Mouse (Mus musculus): ENCODE measurements around the gene Zbtb20.

Zbtb20 gene

DNA sequence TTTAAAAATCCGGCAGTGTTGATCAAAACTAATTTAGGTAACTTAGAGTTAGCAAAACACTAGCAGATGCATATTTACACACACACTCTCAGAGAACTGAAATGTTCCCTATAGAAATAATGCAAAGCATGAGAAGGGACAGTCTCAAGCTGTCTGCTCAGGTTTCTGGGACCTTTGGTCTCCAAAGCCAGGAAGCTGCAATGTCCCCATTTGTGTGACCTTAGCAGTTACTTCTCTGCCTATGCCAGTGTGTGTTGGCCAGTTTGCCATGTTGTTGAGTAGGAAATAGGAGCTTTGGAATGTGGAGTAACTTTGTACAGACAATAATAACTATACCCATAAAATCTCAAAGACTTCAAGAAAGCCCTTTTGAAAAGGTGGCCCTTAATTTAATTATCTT is 602.7 kb downstream of the Zbtb20 start:
- no peak for DNase-seq (ENCODE audit: low read depth, low spot score)

DNA sequence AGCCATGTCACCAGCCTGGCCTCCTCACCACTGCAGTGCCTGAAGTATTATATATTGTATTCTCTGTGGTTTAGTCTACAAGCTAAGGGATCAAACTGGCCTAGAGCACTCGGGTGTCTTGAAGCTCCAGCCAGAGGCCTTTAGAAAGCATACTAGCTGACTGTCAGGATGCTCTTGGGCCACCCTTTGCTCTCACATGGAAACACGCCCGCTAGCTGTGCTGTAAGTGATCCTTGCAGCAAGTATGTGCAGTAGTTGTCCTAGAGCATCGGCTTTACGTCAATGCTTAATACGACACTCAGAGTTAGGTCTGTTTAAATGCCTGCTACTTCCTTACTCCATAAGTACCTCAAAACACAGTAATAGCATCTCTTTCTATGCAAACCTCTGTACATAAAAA is 604.9 kb downstream of the Zbtb20 start:
- no peak for DNase-seq (ENCODE audit: low read depth, low spot score)

DNA sequence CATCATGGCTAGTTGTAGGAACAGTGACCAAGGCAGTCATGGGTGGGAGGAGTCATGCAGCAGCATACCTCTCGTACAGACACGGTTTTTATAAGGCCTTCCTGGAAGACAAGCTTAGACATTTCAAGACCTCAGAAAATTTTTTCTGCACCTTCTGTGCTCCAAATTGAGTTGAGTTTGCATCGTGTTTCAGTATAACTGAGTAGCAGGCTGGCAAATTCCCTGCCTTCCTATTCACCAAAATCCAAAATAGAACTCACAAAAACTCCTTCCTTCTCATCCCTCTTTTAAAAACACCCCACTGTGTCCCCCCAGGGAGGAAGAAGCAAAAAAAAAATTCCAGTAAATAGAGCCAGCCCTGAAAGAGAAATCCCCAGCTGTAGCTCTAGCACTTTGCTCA is 606.4 kb downstream of the Zbtb20 start:
- no peak for DNase-seq (ENCODE audit: low read depth, low spot score)

DNA sequence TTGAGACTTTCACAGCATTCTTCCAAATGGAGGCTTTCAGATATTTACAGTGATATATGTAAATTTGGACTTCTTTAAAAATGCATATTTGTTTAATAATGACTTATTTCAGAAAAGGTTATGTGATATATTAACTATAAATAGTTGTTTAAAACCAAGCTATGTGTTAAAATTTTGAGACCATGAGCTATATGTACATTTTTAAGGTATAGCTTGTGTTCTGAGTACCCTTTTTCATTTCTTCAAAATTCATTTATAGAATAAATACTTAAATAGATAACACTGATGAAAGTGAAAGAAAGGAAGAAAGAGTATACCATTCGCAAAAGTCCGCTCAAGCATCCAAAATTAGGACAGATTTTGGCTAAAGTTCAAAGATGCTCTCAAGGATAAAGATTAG is 607.1 kb downstream of the Zbtb20 start:
- DNase-seq (ENCODE audit: low read depth, low spot score) = no peak

DNA sequence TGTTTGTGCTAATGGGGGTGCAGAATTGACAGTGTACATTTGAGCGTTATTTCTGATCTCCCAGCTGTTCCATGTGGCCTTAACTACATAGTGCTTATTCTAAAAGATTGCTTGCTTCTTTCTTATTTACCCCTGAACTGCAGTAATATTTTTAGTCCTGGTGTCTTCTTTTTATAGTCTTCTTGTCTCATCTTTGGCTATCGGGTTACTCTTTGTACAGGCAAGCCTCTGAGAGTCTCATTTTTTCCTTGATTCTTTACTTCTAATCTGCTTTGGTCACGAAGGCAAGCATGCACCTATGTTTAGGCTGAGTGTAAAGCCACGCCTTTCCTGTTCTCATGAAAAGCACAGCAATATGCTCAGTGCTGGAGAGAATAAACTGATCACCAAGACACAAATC is 608.7 kb downstream of the Zbtb20 start:
- DNase-seq (ENCODE audit: low read depth, low spot score) = no peak

DNA sequence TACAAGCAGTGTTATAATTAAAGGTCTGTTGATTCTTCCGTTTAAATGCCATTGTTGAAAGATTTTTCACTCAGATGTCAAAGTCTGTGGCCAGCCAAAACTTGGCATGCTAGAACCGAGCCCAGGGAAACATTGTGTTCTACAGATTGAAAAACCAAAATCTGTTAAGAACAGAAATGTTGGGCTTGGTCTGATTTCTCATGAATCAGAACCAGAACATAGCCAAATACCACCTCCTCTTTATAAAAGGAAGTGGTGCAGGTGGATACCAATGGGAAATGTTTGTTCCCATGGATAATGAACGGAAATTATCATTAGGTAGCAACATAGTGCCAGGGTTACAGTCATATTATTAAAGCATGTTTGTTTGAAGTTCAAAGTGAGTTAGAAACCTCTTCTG is 613.7 kb downstream of the Zbtb20 start:
- DNase-seq (ENCODE audit: low read depth, low spot score) = no peak

DNA sequence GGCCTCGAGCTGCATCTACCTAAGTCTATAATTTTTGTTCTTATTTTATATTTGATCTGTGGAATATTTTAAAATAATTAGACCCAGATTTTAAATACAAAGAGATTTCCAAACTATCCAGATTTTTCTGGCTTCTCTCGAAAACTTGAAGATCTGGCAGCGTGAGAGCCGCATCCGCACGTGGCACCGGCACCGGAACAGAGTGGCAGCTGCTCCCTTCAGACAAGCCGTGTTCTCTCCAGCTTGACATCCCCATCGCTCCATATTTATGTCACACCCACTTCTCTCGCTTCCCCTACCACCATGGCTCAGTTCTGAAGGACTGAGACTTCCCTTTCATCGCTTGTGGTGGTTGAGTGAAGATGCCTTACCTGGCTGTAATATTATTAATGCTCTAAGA is 614.3 kb downstream of the Zbtb20 start:
- DNase-seq (ENCODE audit: low read depth, low spot score) = no peak

DNA sequence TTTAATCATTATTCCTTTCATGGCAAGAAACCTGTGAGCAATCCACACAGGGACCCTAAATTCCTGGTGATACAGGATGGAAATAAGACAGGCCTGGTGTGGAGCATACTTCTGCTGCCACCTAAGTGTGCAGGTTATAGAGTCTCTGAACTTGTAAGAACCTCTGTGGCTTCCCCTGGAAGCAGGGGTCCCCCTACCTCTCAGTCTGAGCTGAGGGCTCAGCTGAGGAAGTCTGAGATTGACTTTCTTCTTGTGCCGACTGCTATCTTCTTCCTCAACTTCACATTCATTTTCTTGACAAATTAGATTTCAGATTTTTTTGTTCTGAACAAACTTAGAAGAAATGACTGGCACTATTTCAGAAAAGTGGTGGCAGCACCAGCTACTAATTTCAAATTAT is 617.2 kb downstream of the Zbtb20 start:
- DNase-seq (ENCODE audit: low read depth, low spot score) = no peak

DNA sequence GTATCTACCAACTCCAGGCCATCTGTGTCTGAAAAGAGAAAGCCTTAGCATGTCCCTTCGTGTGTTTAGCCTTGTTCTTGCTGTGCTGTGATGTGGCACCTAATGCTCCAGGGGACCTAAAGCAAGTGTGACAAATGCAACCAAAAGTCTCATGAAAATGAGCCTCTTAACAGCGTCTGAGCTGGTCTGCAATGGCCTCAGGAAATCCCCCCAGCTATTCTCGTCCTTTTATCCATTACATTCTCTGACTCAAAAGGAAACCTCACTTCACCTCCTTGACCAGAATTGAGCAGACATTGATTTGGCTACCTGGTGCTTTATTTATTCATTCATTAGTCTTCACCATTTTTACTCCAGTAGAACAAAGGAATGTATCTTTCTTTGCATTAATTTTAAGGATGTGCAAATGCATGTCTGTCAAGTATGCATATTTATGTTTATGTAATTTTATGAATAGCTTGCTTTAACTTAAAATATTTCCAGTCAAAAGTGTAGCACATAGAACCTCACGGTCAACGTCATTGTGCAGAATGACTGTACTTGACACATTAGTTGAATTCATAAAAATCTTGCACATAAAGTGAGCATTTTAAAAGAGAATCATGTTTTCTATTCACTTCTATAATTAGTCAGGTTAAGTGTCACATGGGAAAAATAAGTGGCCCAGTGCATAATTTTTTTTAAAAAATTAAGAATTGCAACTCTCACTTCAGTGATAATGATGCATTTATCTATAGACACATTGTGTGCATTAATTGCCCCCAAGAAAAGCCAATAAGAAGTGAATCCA is 618.1 kb downstream of the Zbtb20 start:
- DNase-seq (ENCODE audit: low read depth, low spot score) = no peak

DNA sequence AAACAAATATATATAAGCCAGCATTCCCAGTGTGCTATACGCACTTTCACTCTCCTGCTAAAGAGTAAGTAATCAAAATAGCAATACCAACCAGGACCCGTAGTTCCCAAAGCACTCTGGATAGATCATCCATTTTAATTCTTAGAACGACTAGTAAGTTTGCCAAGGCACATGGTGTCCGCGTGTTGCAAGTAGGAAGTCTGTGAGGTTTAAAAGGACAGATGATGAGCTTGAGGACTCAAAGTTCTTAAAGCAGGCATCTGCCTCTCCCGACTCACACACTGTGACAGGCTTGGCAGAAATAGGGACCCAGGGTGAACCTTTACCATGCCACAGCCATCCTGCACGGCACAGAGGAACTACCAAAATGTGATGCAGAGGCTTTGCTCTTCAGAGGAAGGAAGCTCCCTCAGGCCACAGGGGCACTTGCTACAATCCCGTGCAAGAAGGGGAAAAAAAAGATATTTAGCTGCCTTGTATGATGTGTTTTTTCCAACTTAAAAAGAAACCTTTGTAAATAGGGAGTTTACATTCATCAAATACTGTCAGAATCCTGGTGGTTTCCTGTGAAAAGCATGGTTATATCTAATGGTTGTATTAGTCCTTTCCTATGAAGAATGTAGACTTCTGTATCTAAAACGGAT is 619.6 kb downstream of the Zbtb20 start:
- no peak for DNase-seq (ENCODE audit: low read depth, low spot score)

DNA sequence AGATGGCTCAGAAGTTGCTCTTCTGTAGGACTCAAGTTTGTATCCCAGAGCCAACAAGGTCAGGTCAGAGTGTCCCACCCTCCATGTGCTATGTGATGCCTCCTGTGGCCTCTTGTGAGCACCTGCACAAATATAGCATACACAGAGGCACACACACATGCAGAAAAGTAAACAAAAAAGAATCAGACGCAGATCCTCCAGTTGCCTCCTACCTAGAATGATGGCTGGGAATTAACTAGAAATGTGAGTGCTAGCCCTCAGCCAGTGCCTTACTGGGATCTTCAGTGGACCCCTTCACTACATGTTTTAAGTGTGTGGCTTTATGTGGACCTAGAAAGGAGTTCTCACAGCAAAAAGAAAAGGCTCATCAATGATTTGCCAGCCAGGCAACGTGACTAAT is 621.4 kb downstream of the Zbtb20 start:
- no peak for DNase-seq (ENCODE audit: low read depth, low spot score)

DNA sequence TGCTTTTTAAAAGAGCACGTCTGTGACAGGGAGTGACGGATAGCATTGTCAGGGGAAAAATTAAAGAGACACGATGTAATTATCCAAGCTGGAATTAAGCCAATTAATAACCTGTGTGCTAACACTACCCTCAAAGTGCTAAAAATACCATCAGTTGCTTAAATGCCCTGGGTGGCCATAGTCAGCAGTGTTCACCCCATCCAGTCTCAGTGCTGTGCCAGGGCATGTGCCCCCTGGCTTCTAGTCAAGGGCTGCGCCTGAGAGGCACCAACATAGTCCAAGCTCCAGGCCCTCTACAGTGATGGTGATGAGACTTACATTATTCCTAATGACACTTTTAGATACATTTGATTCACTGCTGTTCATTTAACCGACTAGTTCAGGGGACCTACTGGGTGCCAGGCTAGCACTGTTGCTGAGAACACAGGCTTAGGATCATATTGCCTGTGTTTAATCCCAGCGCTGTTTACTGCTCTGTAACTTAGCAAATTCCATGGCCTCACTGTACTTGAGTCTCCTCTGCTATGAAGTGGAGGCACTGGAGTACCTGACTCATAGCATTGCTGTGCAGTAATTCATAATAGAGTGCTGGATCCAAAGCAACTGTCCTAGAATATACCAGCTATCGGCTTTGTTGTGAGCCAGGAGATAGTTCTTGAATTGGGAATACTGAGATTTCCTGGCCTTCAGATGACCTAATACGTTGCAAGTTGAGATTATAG is 624.6 kb downstream of the Zbtb20 start:
- no peak for DNase-seq (ENCODE audit: low read depth, low spot score)

DNA sequence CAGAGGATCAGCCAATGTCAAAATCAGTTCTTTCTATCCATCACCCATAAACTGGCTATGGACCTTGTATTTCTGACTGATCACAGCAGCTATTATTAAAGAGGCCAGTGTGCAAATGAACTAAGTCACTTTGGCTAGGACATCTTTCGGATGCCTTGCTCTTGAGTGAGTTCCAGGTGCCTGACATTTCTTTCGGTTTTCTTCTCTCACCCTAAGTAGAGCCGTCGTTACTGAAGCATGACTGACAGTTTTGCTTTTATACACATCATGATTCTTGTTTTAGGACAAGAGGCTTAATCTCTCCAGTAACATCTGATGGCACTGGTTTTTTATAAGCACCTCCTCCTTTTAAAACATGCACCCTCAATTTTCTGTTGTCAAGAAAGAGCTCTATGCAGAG is 625.6 kb downstream of the Zbtb20 start:
- no peak for DNase-seq (ENCODE audit: low read depth, low spot score)

DNA sequence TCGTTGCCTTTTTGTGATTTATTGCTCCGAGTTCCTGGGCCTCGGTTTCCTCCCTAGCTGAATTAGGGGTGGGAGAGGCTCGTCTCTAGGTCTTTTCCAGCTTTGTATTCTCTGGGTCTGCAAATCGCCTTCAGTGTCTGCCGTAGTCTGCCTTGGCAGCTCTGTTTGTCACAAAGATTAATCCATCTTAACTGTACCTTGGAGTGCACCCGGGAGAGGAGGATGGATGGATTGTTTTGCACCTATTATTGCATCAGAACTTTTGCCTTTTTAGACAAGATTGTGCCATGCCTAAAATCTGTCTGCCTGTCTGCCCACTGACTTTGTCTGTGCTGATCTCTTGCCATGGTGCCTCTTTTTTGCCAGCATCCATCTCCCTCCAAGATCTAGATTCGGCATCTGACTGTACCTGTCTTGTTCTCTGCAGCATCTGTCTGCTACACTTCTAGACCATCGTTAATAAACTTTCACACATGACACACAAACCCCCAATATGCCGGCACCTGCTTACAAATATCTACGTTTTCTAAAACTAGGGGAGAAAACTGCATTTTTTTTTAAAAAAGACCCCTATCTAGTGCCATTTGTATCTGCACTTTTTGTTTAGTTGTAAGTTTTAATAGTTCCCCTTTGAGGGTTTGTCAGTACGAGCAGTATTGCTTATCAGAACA is 626.8 kb downstream of the Zbtb20 start:
- no peak for DNase-seq (ENCODE audit: low read depth, low spot score)

DNA sequence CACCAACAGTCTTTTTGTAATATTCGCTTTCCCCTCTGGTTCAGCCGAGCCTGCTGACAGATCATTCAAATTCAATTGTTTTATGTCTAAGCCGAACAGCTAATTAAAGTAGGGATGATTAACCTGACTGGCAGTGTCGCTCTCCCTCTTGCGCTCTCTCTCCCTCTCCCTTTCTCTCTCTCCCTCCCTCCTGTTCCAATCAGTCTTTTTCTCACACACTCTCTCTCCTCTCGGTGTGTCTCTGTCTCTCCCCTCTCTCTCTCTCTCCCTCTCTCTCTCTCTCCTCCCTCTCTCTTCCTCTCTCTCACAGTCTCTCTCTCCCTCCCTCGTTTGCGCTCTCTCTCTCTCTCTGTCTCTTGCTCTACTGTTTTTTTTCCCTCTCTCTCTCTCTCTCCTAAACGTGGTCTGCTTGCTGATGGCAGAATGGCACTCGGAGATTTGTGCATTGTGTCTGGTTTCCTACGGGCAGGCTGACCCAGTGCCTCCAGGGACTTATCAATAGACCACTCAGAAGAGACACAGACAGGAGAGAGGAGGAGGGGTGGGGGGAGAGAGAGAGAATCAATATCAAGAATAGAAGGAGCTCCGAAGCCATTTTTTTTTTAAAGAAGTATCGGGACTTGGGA is 627.4 kb downstream of the Zbtb20 start:
- no peak for DNase-seq (ENCODE audit: low read depth, low spot score)

DNA sequence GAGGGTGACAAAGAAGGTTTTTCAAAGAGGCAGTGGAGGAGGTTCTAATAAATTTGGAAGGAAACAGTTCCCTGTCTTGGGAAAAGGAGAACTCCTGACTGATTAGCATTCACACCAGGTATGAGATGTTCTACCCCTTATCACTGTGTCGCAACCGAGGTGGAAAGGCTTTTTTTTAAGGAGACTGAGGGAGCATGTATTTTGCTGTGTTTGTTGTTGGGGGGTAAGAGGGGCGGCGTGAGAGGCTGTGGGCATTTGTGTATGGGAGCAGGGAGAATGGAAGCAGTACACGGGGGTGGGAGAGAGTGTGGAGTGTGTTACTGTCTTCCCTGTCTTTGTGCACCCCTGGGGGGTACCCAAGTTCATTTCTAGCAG is 627.9 kb downstream of the Zbtb20 start:
- DNase-seq (ENCODE audit: low read depth, low spot score) = no peak

DNA sequence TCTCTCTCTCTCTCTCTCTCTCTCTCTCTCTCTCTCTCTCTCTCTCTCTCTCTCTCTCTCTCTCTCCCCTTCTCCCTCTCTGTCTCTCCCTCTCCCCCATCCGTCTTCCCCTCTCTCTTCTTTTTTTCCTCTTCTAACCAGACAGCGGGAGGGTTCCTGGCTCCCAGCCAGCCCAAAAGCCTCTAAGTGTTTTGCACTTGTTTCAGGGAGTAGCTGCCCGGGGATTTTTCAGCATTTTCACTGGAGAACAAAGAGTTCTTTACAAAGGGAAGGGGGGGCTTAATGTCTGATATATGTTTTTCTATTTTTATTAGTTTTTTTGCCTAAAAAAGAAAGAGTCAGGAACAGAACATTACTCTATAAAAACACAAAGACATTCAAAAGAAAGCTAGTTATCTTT is 628.5 kb downstream of the Zbtb20 start:
- no peak for DNase-seq (ENCODE audit: low read depth, low spot score)

DNA sequence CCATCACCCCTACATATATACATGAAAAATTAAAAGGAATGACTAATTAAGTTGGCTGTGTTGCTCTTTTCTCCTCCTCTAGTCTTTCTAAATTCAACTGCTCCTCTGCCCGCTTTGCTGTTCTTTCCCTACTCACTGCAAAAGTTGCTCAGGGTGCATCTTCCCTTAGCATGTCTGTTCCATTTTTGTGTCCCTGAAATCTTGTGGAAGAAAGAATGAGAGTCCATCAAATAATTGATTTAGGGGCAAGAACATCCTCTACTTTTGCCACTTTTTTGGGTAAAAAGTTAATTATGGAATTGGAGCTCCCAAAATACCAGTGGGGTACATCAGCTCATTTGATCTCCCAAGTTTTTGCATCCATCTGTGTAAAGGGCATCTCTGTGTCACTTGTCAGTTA is 628.9 kb downstream of the Zbtb20 start:
- no peak for DNase-seq (ENCODE audit: low read depth, low spot score)

DNA sequence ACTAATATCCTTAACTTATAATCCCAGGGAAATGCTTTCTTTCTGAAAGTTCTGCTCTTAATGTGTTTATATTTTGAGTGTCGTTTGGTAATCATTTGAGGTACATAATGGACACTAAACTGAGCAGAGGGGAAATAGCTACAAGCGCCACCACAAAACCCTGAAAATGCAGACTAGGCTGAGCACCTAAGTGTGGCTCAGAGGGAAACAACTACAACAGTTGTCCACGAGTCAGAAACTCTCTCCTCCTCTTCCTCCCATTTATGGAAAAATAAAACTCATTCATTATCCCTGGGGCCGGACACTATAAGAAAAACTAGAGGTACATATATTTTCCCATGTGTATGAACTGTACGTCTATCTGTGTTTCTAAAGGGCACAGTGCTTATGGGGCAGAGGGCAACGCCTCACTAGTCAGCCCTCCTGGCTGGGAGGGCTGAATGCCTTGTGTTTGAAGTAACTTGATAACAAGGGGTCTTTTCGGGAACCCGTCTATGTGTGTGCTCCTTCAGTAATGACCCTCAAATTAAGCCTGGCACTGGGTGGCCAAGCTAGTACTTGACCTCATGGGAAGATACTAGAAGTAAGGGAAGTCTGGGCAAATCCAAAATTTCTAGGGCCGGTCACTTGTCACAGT is 629.8 kb downstream of the Zbtb20 start:
- no peak for DNase-seq (ENCODE audit: low read depth, low spot score)

DNA sequence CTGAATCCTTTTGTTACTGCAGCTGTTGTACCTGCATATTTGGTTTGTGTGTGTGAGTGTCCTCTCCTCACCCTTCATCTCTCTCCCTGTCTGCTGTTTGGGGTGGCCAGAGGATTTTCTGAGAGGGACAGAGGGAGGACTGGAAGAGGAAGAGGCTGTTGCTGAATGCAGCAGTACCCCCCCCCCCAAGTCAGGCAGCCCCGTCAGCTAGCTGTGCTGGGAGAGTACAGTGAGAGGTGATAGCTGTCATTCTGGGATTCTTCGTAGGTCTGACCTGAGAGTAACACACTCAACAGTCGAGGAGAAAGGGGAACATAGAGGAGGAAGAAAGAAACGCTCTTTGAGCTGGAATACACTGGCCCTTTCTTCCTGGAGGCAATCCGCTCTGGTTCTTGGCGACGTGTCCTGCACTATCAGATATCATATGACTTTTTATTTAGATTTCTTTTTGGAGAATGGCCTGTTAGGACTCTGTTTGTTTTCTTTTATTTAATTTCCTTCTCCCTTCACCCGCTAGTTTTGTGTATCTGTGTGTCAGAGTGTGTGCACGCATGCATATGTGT is 630.6 kb downstream of the Zbtb20 start:
- no peak for DNase-seq (ENCODE audit: low read depth, low spot score)

DNA sequence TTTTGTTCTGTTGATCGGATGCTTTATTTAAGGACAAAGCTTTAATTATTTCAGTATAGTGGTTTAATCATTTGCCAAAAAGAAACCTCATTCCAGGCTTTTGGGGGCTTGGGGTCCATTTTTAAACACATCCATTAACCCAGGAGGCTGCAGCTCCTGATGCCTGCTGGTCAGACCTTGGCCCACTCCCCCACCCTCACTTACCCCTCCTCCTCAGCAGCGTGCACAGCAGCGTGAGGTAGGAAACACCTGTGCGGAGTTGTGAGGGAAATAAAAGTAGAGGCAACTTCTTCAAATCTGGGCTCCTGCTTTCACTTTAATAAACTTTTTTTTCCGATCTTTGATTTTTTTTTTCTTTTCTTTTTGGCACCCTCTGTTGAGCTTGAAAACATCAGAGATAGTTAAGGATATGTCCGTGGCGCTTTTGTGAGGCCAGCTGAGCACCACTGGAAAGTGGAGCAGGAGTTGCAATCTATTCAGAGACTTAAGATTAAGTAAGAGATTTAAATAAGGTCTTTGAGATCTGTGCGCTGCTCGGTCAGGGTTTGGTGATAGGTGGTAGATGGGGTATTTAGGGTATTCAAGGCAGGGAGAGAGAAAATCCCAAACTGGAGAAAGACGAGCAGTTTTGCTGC is 631.2 kb downstream of the Zbtb20 start:
- DNase-seq (ENCODE audit: low read depth, low spot score) = no peak
